Mouse (Mus musculus) spleen, postnatal 14 days (tissue): Measurements from ENCODE around the gene Tmem38b.
"Not testable (repeated sequence)": the region's sequence is repeated elsewhere in the genome, so short reads cannot be mapped to it uniquely, and the experiment has no call there.

Source experiments
- DNase-seq, 2 experiments: peaks; one replicate each; pipeline ENCODE4 v3.0.0; 2021 to 2022; ENCODE audit warnings: low spot score in 2 of 2

Gene Tmem38b

DNA sequence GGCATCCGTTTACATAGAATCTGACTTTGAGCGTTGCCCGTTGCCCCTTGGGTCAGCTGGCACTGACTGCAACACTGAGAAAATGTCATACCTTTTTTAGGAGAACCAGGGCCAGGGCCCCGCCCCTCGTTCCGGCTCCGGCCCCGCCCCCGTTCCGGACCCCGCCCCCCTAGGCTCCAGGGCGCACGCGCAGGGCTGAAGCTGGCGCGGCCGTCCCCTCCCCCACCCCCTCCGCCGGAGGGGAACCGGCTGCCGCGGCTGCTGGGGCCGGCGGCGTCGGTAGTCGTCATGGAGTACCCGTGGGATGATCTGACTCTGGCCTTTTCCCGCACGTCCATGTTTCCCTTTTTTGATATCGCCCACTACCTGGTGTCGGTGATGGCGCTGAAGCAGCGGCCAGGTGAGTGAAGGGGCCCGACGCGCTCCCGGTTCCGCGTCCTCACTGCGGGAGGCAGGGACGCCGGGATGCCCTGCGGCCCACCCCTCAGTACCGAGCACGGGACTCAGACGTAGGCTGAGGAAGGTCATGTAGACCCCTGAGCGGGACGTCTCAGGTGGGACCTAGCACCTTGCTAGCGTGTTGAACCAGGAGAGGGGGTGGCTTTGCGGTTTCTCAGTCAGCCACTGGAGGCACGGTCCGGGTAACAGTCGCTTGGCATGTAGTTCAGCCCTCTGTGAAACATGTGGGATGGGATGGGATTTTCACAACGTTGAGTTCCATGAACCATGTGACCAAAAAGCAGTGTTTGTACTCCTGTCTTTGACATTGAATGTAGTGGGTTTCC, at the start of gene Tmem38b:
TSS of gene Tmem38b (plus strand) at position 225 of the 785 bp plus-strand sequence.
- DNase-seq = peak; percentile 41 to 60

DNA sequence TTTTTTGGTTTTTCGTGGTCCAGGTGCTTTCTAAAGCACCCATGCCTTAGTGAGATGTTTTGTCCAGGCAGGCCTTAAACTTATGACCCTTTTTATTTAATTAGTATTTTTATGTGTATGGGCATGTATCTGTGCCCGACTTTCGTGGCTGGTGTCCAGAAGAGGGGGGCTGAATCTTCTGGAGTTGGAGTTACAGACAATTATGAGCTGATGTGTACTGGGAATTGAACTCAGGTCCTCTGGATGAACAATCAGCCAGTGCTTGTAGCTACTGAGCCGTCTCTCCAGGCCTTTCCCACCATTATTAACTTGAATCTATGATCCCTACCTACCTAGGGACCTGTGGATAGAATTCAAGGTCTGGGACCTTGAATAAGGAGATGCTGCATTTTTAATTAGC, 44.4 kb upstream of the Tmem38b start:
- no peak for DNase-seq

GRCm38 (mm10) chr4:53782216-53783070, 43.4 kb upstream of the Tmem38b start:
- DNase-seq = no peak

GRCm38 (mm10) chr4:53785746-53786398, 40.0 kb upstream of the Tmem38b start:
- no peak for DNase-seq

DNA sequence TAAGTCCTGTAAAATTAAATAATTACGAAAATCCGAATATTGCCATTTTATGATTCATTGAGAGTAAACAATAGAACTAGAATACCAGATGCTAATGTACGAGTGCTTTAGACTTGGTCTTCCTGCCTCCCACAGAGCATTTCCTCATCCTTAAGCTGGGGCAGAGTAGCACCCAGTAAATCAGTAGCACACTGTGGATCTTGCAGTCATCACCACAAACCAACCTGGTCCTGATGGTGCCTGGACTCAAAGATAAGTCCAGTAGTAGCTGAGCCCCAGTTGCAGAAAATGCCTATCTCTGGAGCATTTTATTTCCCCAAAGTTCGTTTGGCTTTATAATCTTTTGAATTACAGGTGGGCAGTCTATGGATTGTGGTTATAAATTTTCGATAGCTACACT, 39.0 kb upstream of the Tmem38b start:
- no peak for DNase-seq

- no peak for DNase-seq
Observed at GRCm38 (mm10) chr4:53789346-53789745, 36.5 kb upstream of the Tmem38b start.

DNA sequence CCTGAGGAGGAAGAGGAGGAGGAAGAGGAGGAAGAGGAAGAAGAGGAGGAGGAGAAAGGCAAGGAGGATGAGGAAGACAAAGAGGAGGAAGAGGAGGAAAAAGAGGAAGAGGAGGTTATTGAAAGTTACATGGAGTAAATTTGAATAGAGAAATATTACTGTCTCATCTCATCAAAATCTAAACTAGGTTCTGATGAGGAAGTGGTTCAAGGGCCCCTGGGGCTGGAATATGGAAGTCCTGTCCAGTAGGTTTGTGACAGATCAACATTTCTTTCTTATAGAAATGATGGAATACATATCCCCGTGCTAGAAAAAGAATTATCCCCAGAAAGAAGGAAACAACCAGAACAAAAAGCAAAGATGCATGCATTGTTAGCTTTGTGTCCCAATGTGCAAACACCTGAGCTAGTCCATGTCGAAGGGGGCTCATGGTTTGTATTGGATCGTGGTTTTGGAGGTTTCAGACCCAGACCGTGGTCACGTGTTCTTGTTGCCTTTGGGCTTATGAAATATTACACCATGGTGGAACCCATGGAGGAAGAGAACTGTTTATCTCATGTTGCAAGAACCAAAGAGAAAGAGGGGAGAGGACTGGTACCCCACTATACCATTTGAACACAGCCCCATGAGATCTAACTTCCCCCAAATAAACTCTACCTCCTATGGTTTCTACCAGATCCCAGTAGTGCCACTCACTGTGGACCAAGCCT, 31.4 kb upstream of the Tmem38b start:
- no peak for DNase-seq

GRCm38 (mm10) chr4:53795086-53795485, 30.8 kb upstream of the Tmem38b start:
- no peak for DNase-seq

DNA sequence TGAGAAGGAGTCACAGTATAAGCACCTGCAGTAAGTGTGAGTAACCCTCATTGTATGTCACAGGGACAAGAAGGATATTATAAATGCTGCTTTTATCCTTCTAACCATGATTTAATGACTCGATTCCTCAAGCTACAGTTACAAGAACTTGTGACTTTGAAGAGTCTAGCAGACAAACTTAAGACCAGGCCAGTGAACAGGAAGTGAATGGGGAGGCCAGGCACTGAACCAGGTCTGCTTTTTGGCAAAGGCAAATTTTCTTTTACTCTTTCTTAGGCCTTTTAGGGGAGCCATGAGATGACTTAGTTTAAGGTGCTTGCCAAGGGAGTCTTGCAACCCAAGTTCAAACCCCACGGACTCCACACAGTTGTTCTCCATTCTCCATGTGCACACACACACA, 30.1 kb upstream of the Tmem38b start:
- no peak for DNase-seq

GRCm38 (mm10) chr4:53796865-53797772, 28.7 kb upstream of the Tmem38b start:
- no peak for DNase-seq

DNA sequence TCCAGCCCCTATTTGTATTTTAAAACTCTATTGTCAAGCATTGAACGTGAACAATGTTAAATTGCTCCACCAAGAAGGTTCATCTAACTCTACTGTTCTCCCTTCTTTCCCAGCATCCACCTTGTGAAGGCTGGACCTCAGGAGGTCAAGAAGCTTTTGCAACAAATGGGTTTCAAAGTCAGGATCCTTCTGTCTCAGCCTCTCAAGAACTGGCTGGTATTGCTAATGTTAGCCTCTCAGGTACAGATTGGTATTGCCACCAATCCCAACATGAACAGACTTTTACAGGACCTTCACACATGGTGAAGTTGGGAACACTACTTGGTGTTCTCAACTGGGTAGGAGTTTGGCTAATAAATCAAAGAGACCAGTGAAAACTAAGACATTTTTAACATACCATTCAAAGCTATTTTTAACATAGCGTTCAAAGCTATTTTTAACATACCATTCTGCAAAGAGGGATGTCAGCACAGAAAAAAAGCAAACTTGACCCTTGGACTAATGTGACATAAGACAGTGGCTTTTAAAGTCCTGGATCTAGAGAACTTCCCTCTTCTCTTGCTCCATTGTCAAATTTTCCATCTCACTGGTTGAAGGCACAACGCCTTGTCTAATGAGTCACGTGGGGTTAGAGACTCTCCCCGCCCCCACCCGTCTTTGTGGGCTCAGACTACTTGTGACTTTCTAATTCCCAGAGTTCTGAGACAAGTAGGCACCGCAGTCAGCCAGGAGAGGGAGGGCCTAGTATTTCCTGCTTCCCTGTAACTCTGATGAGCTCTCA, 26.8 kb upstream of the Tmem38b start:
- no peak for DNase-seq

DNA sequence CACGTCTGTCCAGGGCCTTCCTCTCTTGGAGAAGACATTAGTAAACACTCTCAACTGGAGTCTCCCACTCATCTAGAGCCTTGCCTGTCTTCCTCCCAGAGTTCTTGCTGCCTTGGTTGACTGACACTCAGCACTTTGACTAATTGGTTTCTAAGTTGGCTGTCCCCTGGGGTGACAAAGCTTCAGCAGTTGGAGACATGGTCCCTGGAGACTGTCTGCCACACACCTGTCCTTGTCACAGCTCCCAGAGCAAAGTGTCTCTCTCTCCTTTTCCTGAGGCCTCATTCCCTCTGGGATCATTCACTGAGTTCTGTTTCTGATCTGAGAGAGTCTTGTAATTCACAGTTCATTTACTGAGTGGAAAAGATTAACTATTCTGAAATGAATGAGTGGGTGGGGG, 26.1 kb upstream of the Tmem38b start:
- no peak for DNase-seq

DNA sequence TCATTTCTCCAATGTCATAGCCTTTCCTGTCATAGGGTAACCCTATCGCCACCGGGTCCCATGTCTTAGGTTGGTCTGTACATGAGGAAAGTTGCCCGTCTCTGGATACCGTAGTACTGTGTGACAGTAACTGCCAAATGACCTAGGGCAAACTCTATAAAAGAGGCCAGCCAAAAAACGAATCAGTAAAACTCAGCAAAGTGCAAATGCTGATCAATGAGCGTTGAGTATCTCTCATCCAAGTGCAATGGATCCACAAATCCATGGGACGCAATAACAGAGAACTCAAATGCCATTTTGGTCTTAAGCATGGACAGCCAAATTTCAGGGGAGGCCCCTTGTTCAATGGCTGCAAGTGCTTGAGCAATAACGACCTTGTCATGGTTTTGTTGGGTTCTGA, 22.2 kb upstream of the Tmem38b start:
- DNase-seq = not testable (repeated sequence)

DNA sequence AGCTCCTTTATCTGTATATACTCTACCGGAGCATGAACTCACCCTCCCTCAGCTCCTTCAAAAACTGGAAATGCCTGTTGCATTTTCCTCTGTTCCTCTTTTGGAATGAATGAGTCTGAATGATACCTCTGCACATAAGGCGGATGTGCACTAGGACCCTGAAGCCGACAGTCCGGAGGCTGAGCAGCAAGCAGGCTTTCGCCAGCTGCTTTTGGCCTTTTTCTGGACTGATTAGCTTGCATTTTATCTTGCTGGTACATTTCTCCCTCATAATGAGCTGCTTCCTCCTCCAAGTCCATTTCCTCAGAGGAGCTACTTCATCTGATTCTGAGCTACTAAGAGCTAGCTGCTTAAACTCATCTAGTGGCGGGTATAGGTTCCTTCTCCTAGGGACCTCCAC, 19.4 kb upstream of the Tmem38b start:
- not testable (repeated sequence) for DNase-seq

- no peak for DNase-seq
Observed at GRCm38 (mm10) chr4:53818320-53818719, 7.5 kb upstream of the Tmem38b start.

DNA sequence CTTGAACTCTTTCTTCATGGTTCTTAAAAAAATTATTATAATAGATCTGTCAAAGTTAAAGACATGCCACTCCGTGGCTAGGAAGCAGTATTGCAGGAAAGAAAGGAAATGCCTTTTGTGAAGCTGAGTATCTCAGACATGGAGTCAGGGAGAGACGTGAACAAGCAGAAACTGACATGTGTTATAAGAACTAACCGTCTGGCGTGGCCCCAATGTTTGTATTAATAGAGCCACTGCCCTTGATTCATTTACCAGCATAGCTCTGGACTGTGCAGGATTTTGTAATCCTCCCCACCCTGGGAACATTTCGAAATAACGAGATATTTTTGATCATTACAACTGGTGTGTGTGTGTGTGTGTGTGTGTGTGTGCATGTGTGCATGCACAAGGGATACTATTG, 2.1 kb upstream of the Tmem38b start:
- no peak for DNase-seq

DNA sequence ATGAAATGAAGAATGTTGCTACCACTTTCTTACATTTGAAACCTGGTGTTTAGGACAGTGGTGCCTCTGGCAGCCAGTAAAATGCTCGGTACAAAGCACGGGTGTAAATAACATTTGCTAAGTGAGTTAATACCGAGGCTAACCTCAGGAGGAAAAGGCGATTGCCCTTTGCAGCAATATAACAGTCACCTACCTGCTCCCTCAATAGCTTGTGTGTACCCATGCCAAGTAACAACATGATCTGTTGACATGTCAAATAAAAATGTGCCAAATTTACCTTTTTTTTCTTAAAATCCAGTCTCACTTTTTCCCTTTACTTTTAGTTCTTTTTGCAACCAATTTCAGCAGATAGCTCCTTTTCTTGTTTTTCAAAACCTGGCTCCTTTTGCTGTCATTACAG, 1.0 kb upstream of the Tmem38b start:
- DNase-seq = no peak

- no peak for DNase-seq
Observed at GRCm38 (mm10) chr4:53826641-53827248, 900 bp downstream of the Tmem38b start.

DNA sequence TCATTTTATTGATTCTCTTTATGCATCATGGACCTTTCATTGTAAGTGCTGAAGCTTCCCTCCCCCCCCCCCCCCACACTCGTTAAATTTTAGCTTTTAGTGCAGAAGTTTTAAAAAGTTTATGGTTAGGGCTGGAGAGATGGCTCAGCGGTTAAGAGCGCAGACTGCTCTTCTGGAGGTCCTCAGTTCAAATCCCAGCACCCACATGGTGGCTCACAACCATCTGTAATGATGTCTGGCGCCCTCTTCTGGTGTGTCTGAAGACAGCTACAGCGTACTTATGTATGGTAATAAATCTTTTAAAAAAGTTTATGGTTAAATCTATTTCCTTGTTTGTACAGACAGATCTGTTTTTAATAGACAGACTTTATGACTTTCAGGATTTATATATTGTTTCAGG, 2.0 kb downstream of the Tmem38b start:
- no peak for DNase-seq

DNA sequence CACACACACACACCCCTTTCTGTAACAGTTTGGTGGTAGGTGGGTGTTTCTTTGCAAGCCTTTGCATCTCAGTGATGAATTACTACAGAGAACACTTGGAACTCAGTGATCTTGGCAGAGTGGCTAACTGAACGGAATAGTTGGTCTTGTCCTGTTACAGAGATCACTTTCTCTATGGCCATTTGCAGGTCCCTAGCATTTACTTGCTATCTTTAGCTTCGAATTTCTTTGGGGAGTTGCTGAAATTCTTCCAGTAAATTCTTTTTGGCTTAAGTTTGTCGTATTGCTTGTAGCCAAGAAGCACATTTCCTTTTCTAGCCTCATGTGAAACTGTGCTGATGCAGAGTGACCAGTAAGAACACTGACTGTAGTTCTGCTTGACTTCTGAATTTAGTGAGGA, 3.1 kb downstream of the Tmem38b start:
- DNase-seq = no peak
